Mouse (Mus musculus) ovary, postnatal 36 days (tissue): Measurements from ENCODE around the gene Pum2.
"Not testable (repeated sequence)": the region's sequence is repeated elsewhere in the genome, so short reads cannot be mapped to it uniquely, and the experiment has no call there.

Source experiments
- DNase-seq: peaks from one replicate; pipeline ENCODE4 v3.0.0; 2022; ENCODE audit warnings: low spot score, mixed read lengths

Pum2 gene

DNA sequence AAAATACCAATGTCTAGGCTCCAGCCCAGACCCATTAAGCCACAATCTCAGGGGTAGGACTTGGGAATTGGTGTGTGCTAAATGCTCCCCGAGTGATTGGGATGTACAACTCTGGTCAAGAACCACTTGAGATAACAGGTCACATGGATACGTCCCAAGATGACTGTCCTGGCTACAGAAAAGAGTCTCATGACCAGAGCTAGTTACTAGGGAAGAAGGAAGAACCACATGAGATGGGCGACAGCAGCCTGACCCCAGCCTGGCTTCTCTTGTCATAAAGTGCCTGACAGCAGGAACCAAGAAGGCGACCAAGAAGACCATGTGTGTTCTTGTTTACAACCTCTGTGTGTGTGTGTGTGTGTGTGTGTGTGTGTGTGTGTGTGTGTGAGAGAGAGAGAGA lies 4.5 kb upstream of the Pum2 start:
- no peak for DNase-seq

DNA sequence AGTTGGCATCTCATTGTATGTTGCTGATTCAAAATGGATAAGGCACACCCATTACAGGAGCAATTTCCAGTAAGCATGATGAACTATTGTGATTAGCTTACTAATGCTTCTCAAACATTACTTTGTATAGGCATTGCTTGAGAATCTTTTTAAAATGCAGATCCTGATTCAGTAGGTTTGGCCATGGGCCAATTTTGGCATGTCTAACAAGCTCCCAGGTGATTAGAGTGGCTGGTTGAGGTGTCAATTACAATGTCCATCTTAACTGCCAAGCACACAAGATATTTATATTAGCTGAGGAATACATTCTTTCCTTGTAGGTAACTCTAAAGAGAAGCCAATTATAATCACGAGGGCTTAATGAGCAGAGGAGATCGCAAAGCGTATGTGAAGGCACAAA lies 4.1 kb upstream of the Pum2 start:
- DNase-seq: no peak

DNA sequence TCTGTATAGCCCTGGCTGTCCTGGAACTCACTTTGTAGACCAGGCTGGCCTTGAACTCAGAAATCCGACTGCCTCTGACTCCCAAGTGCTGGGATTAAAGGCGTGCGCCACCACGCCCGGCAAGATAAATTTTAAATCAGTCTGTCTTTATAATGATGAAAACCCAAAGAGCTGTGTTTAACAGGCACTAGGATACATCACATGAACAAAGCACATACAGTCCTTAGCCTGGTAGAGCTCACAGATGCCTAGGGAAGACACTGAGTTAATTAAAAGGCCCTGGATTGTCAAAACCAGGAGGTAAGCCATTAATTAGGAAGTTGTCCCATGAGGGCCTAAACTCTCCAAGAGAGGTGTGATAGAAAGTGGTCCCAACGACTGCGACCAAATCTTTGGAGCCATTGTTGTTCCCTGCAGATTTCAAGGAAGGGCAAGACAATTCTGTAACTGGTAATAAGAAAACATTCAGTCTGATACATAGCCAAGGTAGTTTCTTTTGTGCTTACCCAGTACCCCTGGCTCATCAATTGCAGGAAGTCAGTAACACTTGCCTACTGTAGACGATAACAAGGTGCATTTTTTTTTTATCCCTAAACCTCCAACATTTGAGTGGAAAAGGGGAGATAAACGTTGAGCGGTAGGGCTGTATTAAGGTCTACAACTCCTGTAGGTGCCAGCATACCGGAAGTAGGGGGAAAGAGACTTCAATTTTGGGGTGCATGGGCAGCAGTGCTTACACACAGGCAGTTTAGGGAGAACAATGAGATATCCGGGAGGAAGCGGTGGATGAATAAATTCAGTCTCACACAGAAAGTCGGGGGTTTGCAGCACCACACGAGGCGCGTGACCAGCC lies 587 bp upstream of the Pum2 start:
- no peak for DNase-seq

DNA sequence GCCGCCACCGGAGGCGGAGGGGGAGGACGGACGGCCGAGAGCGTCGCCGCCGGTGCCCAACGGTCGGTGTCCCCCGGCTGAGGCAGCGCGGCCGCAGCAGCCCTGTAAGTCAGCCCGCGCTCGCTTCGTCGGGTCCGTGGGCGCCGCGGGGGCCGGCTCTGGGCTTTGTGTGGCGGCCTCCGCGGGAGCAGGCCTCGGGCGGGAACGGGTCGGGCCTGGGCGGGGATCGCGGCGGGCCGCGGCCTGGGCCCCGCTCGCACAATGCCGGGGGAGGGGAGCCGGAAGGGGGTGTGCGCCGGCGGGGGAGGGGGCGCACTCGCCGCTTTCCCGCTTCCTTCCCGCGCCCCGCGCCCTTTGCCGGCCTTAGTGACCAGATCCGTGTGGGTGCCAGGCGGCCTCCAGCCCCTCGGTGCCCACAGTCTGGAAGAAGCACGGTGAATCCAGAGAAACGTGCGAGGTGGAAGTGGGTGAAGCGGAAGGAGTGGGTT lies 487 bp downstream of the Pum2 start:
- DNase-seq: peak; percentile 72

DNA sequence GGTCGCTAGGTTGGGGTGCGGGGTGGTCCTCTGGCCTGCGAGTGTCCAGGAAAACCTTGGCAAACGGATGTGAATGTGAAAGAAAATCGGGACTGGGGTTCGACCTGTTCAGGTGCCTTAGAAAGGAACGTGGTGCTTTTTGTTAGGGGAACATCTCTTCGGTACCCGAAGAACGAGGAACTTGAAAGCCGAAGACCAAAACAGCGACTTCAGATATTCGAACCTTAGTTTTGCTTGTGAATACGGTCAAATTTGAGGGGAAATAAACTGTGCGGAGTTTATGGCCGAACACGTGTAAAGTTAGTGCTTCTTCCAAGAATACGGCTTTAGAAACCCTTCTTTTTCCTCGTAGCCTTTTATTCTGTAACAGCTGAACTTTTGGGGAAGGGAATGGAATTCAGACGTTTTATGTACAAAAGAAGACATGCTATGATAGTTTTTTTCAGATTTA lies 982 bp downstream of the Pum2 start:
- DNase-seq: no peak

DNA sequence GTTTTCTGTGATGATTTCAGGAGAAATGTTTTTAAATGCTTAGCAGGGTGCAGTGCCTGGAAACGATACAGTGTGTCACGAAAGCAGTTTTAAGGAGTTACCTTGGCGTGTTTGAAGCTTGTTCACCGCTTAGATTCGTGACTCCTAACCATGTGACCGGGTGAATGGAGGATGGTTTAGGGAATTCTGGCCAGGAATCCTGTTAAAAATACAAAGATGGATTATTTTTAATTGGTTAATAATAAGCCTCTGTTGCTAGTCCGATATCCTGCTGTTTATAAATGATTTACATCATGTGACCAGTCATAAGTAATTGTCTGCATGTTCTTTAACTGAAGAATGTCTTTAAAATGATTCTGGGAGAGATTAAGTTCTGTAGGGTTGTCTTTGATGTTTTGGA lies 1.4 kb downstream of the Pum2 start:
- DNase-seq: no peak

DNA sequence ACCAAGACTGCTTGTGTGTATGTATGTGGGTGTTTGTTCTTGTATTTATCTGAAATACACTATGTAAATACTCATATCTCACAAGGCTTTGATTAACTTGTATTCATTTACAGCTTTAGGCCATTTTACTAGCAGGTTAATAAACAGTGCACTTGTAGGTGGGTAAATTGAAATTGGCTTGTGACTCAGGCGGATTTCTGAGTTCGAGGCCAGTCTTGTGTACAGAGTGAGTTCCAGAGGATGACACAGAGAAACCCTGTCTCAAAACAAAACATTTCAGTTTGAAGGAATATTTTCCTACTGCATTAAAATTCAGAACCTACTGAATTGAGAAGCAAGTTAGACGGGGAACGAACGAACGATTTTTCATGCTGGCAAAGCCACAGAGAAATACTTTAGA lies 2.4 kb downstream of the Pum2 start:
- DNase-seq: no peak

DNA sequence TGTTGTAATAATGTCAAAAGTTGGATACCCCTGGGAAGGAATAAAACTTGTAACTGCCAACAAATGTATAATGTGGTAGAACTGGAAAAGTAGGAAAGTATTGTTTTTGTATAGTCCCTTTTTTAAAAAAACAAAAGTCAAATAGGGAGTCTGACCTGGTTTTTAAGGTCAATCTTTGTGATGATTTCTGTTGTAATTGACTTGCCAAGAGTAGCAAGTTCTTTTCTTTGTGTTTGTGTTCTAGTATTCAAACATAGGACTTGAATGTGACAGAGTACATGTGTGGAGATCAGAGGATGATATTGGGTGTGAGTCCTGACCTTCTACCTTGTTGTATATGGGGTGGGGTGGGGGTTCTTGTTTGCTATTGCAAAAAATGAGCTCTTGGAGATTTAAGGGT lies 4.0 kb downstream of the Pum2 start:
- DNase-seq: no peak

DNA sequence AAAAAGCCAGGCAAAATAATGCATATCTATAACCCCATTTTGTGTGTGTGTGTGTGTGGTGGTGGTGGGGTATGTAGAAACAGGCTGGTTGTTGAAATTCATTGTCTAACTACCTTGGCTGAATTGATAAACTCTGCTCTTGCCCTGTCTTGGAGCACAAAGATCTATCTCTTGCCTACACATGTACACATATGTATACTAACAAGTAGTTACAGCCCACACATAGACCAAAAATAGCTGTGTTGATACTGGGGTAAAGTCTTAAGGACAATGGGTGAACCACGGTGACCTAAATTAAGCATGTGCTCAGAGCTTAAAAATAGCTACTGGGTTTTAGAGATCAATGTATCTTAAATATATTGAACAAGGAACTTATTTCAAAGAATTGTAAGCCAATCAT lies 10.3 kb downstream of the Pum2 start:
- no peak for DNase-seq

DNA sequence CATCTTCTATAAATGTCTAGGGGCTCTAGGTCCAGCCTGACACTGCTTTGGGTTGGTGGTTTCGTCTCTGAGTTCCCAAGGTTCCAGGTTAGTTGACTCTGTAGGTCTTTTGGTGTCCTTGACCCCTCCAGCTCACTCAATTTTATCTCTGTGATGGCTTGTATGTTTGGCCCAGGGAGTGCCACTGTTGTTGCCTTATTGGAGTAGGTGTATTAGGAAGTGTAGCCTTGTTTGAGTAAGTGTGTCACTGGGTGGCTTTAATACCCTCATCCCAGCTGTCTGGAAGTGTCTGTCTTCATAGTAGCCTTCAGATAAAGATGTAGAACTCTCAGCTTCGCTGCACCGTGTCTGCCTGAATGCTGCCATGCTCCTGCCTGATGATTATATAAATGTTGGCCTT lies 11.1 kb downstream of the Pum2 start:
- DNase-seq: no peak

DNA sequence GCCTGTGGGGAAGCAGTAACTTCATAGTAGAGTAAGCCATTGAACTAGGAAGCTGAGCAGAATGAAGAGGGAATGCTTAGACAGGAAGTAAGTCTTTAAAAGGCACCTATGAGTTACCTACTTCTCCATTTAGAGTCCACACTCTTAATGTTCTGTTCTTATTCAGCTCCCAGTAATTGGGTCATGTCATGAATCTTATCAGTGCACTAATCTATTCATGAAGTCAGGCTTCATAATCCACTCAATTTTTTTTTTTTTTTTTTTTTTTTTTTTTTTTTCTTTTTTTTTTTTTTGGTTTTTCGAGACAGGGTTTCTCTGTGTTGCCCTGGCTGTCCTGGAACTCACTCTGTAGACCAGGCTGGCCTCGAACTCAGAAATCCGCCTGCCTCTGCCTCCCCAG lies 15.9 kb downstream of the Pum2 start:
- DNase-seq: not testable (repeated sequence)

DNA sequence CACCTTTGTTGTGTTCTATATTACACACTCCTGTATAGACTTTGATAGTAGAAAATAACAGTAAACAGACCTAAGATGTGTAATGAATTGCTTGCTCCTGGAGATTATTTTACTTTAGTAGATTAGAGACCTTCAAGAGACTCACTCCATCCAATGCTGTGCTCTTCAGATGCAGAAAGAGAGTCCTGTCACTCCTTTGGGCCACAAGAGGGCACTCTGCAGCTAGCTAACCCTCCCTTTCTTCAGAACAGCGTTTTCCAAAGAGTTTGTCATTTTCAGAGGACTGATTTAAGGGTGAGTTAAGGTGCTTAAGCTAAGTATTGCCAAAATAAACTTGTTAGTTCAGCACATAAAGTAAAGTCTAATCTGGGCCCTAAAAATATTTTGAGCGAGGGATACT lies 25.0 kb downstream of the Pum2 start:
- peak; percentile 25 for DNase-seq

DNA sequence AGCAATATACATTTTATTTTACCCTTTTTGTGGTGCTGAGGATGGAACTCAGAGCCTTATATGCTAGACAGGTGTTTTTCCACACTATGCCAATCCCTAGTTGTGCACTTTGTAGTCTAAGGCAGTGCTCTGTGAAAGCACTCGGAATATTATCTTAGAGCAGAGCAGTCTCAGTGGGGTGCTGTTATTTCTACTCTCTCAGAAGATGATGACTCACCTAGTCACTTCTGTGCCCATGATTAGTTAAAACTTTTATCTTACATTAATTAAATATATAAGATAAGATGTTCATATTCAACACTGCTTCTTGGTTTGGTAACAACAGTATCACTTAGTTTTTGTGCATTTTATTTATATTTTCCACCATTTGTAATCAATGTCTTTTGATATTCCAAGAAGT lies 30.1 kb downstream of the Pum2 start:
- no peak for DNase-seq

DNA sequence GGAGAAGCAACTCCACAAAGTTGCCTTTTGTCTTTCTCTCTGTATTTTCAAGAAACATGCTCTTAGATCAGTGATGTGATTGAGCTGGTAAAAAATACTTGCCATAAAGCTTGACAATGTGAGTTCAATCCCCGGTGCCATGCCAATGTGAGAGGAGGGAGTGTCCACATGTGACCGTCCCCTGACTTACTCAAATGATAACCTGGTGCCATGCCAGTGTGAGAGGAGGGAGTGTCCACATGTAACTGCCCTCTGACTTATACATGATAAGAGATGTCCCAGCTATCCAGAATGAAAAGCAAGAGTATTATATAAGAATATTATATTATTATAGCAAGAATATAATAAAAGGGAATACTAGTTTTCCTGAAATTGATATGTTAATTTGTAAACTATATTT lies 34.9 kb downstream of the Pum2 start:
- no peak for DNase-seq

DNA sequence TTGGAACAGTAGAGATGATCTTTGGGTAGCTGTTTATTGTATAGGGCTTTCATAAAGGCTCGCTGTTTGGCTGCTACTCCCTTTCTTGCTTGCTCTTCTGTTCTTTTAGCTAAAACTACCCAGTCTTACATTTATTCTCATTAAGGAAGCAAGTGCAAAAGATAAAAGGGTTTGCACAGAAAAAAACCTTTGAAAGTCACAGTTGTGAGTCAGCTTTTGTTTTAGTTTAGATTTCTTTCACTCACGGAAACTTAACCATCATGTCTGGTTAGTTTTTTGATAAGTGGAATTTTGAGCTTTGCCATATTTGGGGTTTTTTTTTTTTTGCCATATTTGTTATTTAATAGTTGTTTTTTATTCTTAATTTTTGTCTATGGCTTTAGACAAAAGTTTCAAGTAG lies 38.7 kb downstream of the Pum2 start:
- DNase-seq: no peak

DNA sequence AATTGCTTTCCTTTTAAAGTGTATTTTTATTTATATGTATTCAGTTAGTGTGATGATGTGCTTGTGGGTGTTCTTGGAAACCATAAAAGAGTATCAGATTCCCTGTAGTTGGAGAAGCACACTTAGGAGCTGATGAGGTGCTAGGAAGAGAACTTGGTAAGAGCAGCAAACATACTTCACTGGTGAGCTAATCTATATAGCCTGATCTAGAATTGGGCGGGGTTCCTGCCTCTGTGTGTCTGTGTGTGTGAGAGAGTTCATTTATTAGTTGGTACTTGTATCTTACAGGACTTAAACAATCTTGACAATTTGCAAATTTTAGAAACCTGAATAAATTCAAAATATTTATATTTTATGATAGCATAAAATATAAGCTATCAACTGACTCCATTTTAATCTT lies 42.2 kb downstream of the Pum2 start:
- DNase-seq: no peak

DNA sequence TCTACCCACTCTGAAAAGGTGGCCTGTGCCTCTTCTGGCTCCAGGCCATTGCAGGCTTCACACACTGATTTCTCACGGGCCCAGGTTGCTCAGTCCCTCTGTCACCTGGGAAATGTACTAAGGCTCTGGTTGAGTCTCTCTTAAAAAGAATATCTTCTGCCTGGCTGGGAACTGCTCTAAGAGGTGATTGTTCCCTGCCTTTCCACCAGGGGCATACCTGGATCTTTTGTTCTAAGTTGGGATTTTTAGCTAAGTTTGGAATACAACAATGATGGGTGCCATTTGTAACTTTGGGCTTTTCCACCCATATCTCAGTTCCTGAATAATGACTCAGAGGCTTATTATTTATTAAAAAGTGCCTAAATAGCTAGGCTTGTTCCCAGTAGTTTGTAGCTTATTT lies 53.0 kb downstream of the Pum2 start:
- DNase-seq: no peak

DNA sequence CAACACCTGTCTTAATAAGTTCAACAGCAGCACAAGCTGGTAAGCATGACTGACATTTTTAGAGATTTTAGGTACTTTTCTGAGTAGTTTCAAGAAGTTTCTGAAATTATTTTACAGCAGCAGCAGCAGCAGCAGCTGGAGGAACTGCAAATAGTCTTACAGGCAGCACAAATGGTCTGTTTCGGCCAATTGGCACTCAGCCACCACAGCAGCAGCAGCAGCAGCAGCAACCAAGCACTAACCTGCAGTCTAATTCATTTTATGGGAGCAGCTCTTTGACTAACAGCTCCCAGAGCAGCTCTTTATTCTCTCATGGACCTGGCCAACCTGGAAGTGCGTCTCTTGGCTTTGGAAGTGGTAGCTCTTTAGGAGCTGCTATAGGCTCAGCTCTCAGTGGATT lies 54.8 kb downstream of the Pum2 start:
- no peak for DNase-seq

DNA sequence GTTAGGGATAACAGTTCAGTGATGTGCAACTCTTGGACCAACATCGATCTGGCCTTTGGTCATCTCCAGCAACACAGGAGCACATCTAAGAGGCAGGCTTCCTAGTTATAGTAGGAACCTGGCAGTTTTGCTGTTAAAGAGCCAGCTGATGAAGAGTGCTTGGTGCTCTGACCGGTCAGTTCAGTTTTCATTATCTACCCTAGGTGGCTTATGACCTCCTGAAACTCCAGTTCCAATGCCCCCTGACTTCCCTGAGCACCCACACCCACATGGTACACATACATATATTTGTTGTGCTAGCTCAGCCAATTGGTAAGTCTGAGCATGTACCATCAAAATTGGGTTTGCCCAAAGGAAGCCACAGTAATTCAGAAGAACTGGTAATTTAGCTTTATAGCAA lies 79.7 kb downstream of the Pum2 start:
- DNase-seq: no peak

DNA sequence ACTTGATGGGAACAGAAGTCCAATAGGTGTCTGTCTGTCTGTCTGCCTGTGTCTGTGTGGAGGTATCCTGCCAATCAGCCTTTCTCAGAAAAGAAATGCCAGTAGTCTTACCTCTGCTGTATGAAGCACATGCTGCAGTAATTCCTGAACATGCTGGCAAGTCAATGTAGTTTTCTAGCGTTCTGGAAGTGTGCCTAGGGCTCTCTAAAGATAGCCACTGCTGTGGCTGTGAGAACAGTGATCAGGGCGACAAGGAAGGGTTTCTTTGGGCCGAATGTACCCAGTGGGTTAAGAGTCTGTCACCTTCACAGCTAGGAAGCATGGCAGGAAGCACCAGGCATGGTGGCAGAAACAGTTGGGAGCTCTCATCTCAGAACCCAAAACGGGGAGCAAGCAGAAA lies 80.2 kb downstream of the Pum2 start:
- DNase-seq: no peak

DNA sequence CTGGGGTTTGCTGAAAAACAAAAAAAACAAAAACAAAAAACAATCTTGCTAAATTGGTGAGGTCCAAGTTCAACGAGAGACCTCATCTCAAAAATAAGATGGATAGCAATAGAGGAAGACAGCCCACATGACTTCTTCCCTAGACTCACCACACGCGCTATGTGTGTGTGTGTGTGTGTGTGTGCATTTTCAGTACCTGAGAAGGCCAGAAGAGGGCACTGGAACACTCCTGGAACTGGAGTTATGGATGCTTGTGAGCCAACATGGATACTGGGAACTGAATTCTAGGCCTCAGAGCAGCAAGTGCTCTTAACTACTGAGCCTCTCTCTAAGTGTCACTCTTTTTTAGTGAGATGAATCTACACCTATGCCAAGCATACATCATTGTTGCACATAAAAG lies 84.1 kb downstream of the Pum2 start:
- no peak for DNase-seq

DNA sequence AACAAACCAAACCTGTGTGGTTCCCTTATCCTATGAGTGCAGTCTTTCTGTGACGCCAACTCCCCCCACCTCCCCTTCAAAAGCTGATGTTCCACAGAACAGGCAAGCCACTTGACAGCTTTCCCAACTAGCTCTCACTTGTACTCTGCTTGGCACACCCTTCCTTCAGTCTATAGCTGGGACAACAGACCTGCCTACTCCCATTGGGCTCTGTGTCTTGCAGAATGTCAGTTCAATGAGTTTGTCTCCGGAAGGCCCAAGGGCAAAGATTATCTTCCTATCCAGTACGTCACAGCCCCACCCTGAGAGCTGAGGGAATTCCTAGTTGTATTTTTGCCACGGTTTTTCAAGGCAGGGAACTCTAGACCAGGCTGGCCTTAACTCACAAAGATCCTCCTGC lies 85.2 kb downstream of the Pum2 start:
- no peak for DNase-seq

DNA sequence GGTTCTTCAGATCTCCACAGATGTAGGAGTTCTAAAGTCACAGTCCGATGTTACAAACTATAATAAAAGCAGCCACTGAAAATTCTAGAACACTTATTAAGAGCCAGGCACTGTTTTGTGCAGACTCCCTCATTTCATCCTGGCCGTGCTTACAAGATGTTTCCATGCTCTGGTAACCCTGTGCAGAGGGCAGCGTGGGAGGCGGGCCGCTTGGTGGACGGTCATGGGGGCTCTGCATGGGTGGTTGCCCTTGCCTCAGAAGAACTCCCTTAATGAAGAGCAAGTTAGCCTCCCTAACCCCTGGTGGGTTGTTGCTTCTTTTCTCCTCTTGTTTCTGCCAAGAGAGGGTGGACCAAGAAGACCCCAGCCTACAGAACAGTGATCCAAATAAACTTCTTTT lies 85.8 kb downstream of the Pum2 start:
- no peak for DNase-seq

DNA sequence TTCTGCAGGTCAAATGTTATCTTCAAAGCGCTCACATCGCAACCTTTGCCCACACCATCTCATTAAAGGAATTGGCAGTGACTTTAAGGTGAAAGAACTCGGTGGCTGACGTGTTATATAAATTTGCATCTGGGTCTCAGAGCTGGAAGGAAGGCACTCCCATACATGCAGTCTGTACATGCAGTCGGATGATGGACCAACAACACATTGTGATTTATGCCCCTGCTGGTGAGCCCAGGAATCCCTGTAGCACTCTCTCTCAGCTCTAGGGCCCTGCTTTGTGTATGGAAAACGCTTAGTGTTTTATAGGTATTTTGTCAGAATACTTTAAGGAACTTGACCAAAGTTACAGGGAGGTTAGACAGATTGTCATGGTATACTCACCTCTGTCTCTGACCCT lies 86.6 kb downstream of the Pum2 start:
- no peak for DNase-seq
